Mouse (Mus musculus) adrenal gland, adult 8-10 months (tissue): ENCODE measurements around the gene H2-M11. TPM values are rescaled to one million over a fixed set of nuclear protein-coding genes. Genes with fewer than 3 reads are reported as not detected.

Source experiments
- DNase-seq: peaks from one replicate; pipeline ENCODE4 v3.0.0; 2022
- total RNA-seq, 4 experiments: library from RNA; stranded (reverse); gene quantifications; 2 replicates each; pipeline ENCODE4 v1.2.4; 2022

Gene H2-M11
- total RNA-seq = not detected

- DNase-seq = no peak
These were observed at the start of gene H2-M11 for GRCm38 (mm10) chr17:36546775-36547174. Gene H2-M11, plus strand, starts transcription at chr17:36547075.

GRCm38 (mm10) chr17:36500435-36500834 is 46.4 kb upstream of the H2-M11 start:
- no peak for DNase-seq

- DNase-seq = no peak
These were observed 43.0 kb upstream of the H2-M11 start for GRCm38 (mm10) chr17:36503910-36504309.

Other genes with a start within 250 kb of the H2-M11 start
- not detected for gene H2-M10.1, start 220.9 kb upstream of the H2-M11 start, total RNA-seq
- not detected for gene H2-M10.3, start 178.7 kb upstream of the H2-M11 start, total RNA-seq
- gene H2-M10.4, start 84.7 kb upstream of the H2-M11 start, total RNA-seq = not detected
- gene H2-M9, start 95.6 kb downstream of the H2-M11 start, total RNA-seq = not detected
- gene H2-M1, start 125.1 kb downstream of the H2-M11 start, total RNA-seq = not detected
- gene H2-M10.5, start 225.8 kb downstream of the H2-M11 start, total RNA-seq = not detected